Mouse (Mus musculus): ENCODE results near the gene Krtap19-9b. TPM values are rescaled to one million over a fixed set of nuclear protein-coding genes. Genes with fewer than 3 reads are reported as not detected.
A peak's percentile ranks its signal among the peaks of the same experiment; 100 is the strongest.

Krtap19-9b gene
- polyA plus RNA-seq (2016; fragmentation: Nextera tagmentation; extraction: Ambion mirVana) = not detected in 2 replicates

- no peak within 1 kb of the TSS for H3K27ac ChIP-seq
- WGBS = 93% methylated on average over 3 of the region's 3 CpGs
- H3K36me3 ChIP-seq = no peaks in the 10 kb centered on the region
- no peaks in the 10 kb centered on the region for H3K4me1 ChIP-seq (replicated peaks)
- no peak for DNase-seq (ENCODE audit: low spot score)
- H3K27me3 ChIP-seq (ENCODE audit: insufficient read depth, poor library complexity, severe bottlenecking) = no peaks in the 10 kb centered on the region
- H3K4me3 ChIP-seq = no peak within 1 kb of the TSS
- H3K9me3 ChIP-seq = no peaks in the 10 kb centered on the region
These were observed at the start of gene Krtap19-9b for GRCm38 (mm10) chr16:88932165-88932564. Gene Krtap19-9b, minus strand, starts transcription at chr16:88932265.

GRCm38 (mm10) chr16:88962773-88963172, 30.7 kb upstream of the Krtap19-9b start, which contains the start of gene Krtap16-3:
Gene Krtap16-3, minus strand, starts transcription at chr16:88962873.
- no peak within 1 kb of the TSS for H3K4me3 ChIP-seq
- 93% methylated on average over 7 of the region's 7 CpGs for WGBS
- H3K27me3 ChIP-seq (ENCODE audit: insufficient read depth, poor library complexity, severe bottlenecking) = no peaks in the 10 kb centered on the region
- peaks cover 4% of the 10 kb centered on the region; the same call in 1 of the 2 replicates for H3K9me3 ChIP-seq
- H3K4me1 ChIP-seq (replicated peaks) = no peaks in the 10 kb centered on the region
- no peaks in the 10 kb centered on the region for H3K36me3 ChIP-seq
- no peak for DNase-seq (ENCODE audit: low spot score)
- no peak within 1 kb of the TSS for H3K27ac ChIP-seq

- Histone ChIP-seq H3K4me1 (replicated peaks) (no peaks in the 10 kb centered on the region), H3K27ac (no peak overlapping the region), H3K4me3 (no peak overlapping the region), H3K9me3 (no peaks in the 10 kb centered on the region), H3K27me3 (ENCODE audit: insufficient read depth, poor library complexity, severe bottlenecking) (no peaks in the 10 kb centered on the region), H3K36me3 (no peaks in the 10 kb centered on the region)
- 91% methylated on average over 6 of the region's 6 CpGs for WGBS
- DNase-seq (ENCODE audit: low spot score) = no peak
These were observed 9.0 kb upstream of the Krtap19-9b start for GRCm38 (mm10) chr16:88941106-88941505.

GRCm38 (mm10) chr16:88938252-88938651, 6.2 kb upstream of the Krtap19-9b start:
- peak; percentile 20 for DNase-seq (ENCODE audit: low spot score)
- Histone ChIP-seq H3K4me3 (no peak overlapping the region), H3K27ac (no peak overlapping the region), H3K36me3 (no peaks in the 10 kb centered on the region), H3K4me1 (replicated peaks) (no peaks in the 10 kb centered on the region), H3K9me3 (no peaks in the 10 kb centered on the region), H3K27me3 (ENCODE audit: insufficient read depth, poor library complexity, severe bottlenecking) (no peaks in the 10 kb centered on the region)
- WGBS = 75% methylated on average over 7 of the region's 7 CpGs

- Histone ChIP-seq H3K27ac (no peak within 1 kb of the TSS), H3K9me3 (no peaks in the 10 kb centered on the region), H3K4me1 (replicated peaks) (no peaks in the 10 kb centered on the region), H3K4me3 (no peak within 1 kb of the TSS), H3K27me3 (ENCODE audit: insufficient read depth, poor library complexity, severe bottlenecking) (no peaks in the 10 kb centered on the region), H3K36me3 (no peaks in the 10 kb centered on the region)
- WGBS = 91% methylated on average over 6 of the region's 6 CpGs
- DNase-seq (ENCODE audit: low spot score) = no peak
These were observed 35.7 kb downstream of the Krtap19-9b start, which contains the start of gene Krtap19-5 for GRCm38 (mm10) chr16:88896357-88896756. Gene Krtap19-5, minus strand, starts transcription at chr16:88896457.

GRCm38 (mm10) chr16:88886870-88887269, 45.2 kb downstream of the Krtap19-9b start:
- Histone ChIP-seq H3K27me3 (ENCODE audit: insufficient read depth, poor library complexity, severe bottlenecking) (no peaks in the 10 kb centered on the region), H3K4me3 (no peak overlapping the region), H3K27ac (no peak overlapping the region), H3K36me3 (no peaks in the 10 kb centered on the region), H3K4me1 (replicated peaks) (no peaks in the 10 kb centered on the region), H3K9me3 (no peaks in the 10 kb centered on the region)
- 89% methylated on average over 6 of the region's 6 CpGs for WGBS
- no peak for DNase-seq (ENCODE audit: low spot score)

GRCm38 (mm10) chr16:88884989-88885388, 47.1 kb downstream of the Krtap19-9b start, which contains the start of gene Krtap19-4:
Gene Krtap19-4, minus strand, starts transcription at chr16:88885089.
- Histone ChIP-seq H3K27ac (no peak within 1 kb of the TSS), H3K27me3 (ENCODE audit: insufficient read depth, poor library complexity, severe bottlenecking) (no peaks in the 10 kb centered on the region), H3K36me3 (no peaks in the 10 kb centered on the region), H3K4me1 (replicated peaks) (no peaks in the 10 kb centered on the region), H3K9me3 (no peaks in the 10 kb centered on the region), H3K4me3 (no peak within 1 kb of the TSS)
- no peak for DNase-seq (ENCODE audit: low spot score)
- 93% methylated on average over 5 of the region's 5 CpGs for WGBS

Other genes starting within 250 kb of the Krtap19-9b start
- not detected in 2 replicates for gene 2310061N02Rik, start 224.3 kb downstream of the Krtap19-9b start, polyA plus RNA-seq (2016; fragmentation: Nextera tagmentation; extraction: Ambion mirVana)
- not detected in 2 replicates for gene Krtap13-1, start 203.4 kb downstream of the Krtap19-9b start, polyA plus RNA-seq (2016; fragmentation: Nextera tagmentation; extraction: Ambion mirVana)
- not detected in 2 replicates for gene Krtap13, start 180.6 kb downstream of the Krtap19-9b start, polyA plus RNA-seq (2016; fragmentation: Nextera tagmentation; extraction: Ambion mirVana)
- gene 2310034C09Rik, start 173.4 kb downstream of the Krtap19-9b start, polyA plus RNA-seq (2016; fragmentation: Nextera tagmentation; extraction: Ambion mirVana) = not detected in 2 replicates
- not detected in 2 replicates for gene 2310057N15Rik, start 158.1 kb downstream of the Krtap19-9b start, polyA plus RNA-seq (2016; fragmentation: Nextera tagmentation; extraction: Ambion mirVana)
- not detected in 2 replicates for gene Gm5965, start 154.4 kb downstream of the Krtap19-9b start, polyA plus RNA-seq (2016; fragmentation: Nextera tagmentation; extraction: Ambion mirVana)
- not detected in 2 replicates for gene Gm20741, start 120.0 kb downstream of the Krtap19-9b start, polyA plus RNA-seq (2016; fragmentation: Nextera tagmentation; extraction: Ambion mirVana)
- gene Krtap15, start 112.0 kb downstream of the Krtap19-9b start, polyA plus RNA-seq (2016; fragmentation: Nextera tagmentation; extraction: Ambion mirVana) = not detected in 2 replicates
- gene Krtap14, start 106.1 kb downstream of the Krtap19-9b start, polyA plus RNA-seq (2016; fragmentation: Nextera tagmentation; extraction: Ambion mirVana) = not detected in 2 replicates
- not detected in 2 replicates for gene Krtap19-1, start 62.9 kb downstream of the Krtap19-9b start, polyA plus RNA-seq (2016; fragmentation: Nextera tagmentation; extraction: Ambion mirVana)
- not detected in 2 replicates for gene Krtap19-2, start 58.0 kb downstream of the Krtap19-9b start, polyA plus RNA-seq (2016; fragmentation: Nextera tagmentation; extraction: Ambion mirVana)
- not detected in 2 replicates for gene Krtap19-3, start 54.2 kb downstream of the Krtap19-9b start, polyA plus RNA-seq (2016; fragmentation: Nextera tagmentation; extraction: Ambion mirVana)
- gene Krtap19-4, start 47.2 kb downstream of the Krtap19-9b start, polyA plus RNA-seq (2016; fragmentation: Nextera tagmentation; extraction: Ambion mirVana) = not detected in 2 replicates
- gene Krtap19-5, start 35.8 kb downstream of the Krtap19-9b start, polyA plus RNA-seq (2016; fragmentation: Nextera tagmentation; extraction: Ambion mirVana) = not detected in 2 replicates
- not detected in 2 replicates for gene Krtap16-3, start 30.6 kb upstream of the Krtap19-9b start, polyA plus RNA-seq (2016; fragmentation: Nextera tagmentation; extraction: Ambion mirVana)
- not detected in 2 replicates for gene Krtap22-2, start 78.5 kb upstream of the Krtap19-9b start, polyA plus RNA-seq (2016; fragmentation: Nextera tagmentation; extraction: Ambion mirVana)
- gene Gm10229, start 83.0 kb upstream of the Krtap19-9b start, polyA plus RNA-seq (2016; fragmentation: Nextera tagmentation; extraction: Ambion mirVana) = not detected in 2 replicates
- not detected in 2 replicates for gene Krtap6-1, start 99.4 kb upstream of the Krtap19-9b start, polyA plus RNA-seq (2016; fragmentation: Nextera tagmentation; extraction: Ambion mirVana)
- gene Gm10228, start 109.2 kb upstream of the Krtap19-9b start, polyA plus RNA-seq (2016; fragmentation: Nextera tagmentation; extraction: Ambion mirVana) = not detected in 2 replicates
- not detected in 2 replicates for gene Krtap6-5, start 115.6 kb upstream of the Krtap19-9b start, polyA plus RNA-seq (2016; fragmentation: Nextera tagmentation; extraction: Ambion mirVana)
- gene 1110025L11Rik, start 131.7 kb upstream of the Krtap19-9b start, polyA plus RNA-seq (2016; fragmentation: Nextera tagmentation; extraction: Ambion mirVana) = not detected in 2 replicates
- gene Krtap6-3, start 151.8 kb upstream of the Krtap19-9b start, polyA plus RNA-seq (2016; fragmentation: Nextera tagmentation; extraction: Ambion mirVana) = not detected in 2 replicates
- gene Gm6358, start 208.6 kb upstream of the Krtap19-9b start, polyA plus RNA-seq (2016; fragmentation: Nextera tagmentation; extraction: Ambion mirVana) = not detected in 2 replicates
- not detected in 2 replicates for gene Gm10061, start 218.8 kb upstream of the Krtap19-9b start, polyA plus RNA-seq (2016; fragmentation: Nextera tagmentation; extraction: Ambion mirVana)
- not detected in 2 replicates for gene Gm9789, start 225.7 kb upstream of the Krtap19-9b start, polyA plus RNA-seq (2016; fragmentation: Nextera tagmentation; extraction: Ambion mirVana)
- gene Gm7735, start 237.2 kb upstream of the Krtap19-9b start, polyA plus RNA-seq (2016; fragmentation: Nextera tagmentation; extraction: Ambion mirVana) = not detected in 2 replicates
- gene 1110057P08Rik, start 242.5 kb upstream of the Krtap19-9b start, polyA plus RNA-seq (2016; fragmentation: Nextera tagmentation; extraction: Ambion mirVana) = not detected in 2 replicates